Mouse (Mus musculus): Measurements from ENCODE around the gene Mtus2.

Gene Mtus2

DNA sequence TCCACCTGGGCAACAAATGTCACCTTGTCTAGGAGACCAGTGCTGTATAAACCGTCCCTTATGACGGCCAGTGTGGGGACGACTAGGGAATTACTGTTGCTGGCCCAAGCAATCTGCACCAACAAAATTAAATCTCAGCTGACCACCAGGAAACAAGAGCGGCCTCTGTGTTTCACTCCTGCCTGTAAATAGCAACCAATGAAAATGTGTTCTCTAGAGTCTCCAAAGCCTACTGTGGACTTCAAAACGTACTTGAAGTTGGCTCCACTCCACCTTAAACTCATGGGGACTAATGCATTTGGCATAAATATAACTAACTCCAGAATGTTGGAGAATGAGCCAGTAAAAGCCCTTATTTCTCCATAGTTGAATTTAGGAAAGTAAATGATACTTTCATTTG lies 387.3 kb downstream of the Mtus2 start:
- DNase-seq (ENCODE audit: low spot score in 2 of 2) = no peak

GRCm38 (mm10) chr5:148346543-148346942 lies 389.4 kb downstream of the Mtus2 start:
- DNase-seq (ENCODE audit: low spot score in 2 of 2) = no peak

DNA sequence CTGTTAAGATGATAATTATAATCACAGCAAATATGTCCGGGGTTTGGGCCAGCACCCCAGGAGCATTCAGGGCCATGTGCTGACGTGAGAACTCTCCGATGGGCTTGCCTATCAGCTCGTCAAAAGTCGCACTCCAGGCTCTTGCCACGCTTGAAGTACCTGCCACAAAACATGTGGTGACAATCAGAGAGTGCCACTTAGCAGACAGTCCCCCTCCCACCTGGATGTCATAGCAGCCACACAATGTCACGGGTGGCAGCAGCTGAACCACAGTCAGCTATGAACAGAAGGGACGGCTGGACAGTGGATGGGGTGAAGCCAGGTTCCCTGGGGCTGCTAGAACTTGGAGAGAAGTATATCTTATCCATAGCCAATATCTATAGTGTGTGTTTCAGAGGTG lies 391.0 kb downstream of the Mtus2 start:
- no peak for DNase-seq (ENCODE audit: low spot score in 2 of 2)

DNA sequence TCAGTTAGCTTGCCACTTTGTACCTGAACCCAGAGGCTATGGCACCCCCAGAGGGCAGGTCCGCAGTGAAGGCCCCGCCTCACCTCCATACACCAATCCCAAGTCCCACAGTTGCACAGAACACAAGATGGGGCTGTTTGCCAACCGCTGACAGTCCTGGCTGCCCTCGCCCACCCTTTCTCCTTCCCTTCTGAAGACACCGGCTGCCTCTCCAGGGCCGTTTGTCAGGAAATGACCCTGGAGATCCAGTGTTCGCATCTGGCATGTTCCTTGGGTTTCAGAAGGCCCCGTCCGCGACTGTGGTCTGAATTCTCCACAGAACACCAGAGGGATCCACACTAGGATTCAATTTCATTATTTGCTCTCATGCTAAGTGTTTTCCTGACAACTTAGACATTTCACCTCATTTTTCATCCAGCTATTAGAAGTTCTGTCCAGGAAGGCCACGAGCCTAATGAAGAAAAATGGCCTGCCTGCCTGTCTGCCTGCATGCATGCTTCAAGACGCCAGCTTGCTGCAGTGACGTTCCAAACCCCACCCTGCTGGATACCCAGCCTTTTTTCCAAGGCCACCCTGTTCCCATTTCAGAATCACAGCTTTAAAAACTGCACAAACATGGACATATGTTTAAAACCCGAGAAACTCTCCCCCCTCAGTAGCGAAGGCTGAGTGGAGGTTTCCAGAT lies 392.3 kb downstream of the Mtus2 start:
- no peak for DNase-seq (ENCODE audit: low spot score in 2 of 2)

GRCm38 (mm10) chr5:148353429-148353828 lies 396.3 kb downstream of the Mtus2 start:
- DNase-seq (ENCODE audit: low spot score in 2 of 2) = no peak

DNA sequence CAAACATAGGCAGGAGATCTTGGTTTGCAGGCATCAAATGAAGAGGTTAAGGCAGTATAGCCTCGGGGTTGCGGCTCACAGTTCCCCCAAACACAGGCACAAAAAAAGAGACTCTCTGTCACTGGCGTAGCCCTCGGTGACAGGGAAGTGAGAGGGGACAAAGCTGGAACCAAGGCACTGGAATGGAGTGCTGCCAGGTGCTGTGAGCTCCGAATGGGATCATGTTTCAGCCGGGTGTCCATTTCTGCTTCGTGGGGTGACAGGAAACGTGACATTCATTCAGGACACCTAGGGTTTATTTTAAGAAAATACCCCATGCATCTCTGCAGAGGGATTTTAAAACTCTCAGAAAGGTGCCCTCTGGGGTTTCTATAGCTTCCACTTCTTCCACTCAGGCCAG lies 397.4 kb downstream of the Mtus2 start:
- DNase-seq (ENCODE audit: low spot score in 2 of 2) = no peak

- DNase-seq (ENCODE audit: low spot score in 2 of 2) = no peak
Observed at GRCm38 (mm10) chr5:148355822-148356221, 398.7 kb downstream of the Mtus2 start.

DNA sequence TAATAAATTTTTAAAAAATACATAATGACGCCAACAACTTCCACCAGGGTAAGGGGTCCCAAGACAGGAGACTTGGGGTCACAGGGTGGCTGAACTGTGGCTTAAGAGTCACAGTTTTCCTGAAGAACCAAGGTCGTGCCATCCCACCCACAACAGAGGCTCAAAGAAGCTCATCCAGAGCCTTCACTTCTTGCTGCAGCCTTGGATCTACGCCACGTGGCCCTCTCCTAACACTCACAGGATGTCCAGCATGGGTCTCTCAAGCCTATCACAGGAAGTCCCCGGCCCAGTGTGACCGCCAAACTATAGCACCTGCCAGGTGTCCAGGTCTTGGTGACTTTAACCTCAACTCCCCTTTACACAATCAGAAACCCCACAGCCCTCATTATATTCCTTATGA lies 400.0 kb downstream of the Mtus2 start:
- DNase-seq (ENCODE audit: low spot score in 2 of 2) = no peak

DNA sequence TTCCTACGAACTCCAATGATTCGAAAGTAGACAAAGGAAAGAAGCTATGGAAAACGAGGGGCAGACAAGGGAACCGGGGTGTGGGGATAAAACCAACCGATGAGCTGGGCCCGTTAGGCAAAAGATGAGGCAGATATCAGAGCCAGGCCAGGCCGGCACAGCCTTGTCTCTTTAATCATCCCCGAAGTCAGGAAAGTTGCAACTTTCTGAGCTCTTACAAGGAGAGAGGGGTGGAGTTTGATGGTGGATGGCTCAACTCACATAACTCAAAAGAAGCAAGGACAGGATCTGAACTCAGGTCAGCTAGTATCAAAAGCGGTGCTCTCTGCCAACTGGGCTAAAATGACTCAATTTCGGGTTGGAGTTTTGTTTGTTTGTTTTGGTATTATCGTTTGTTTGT lies 402.0 kb downstream of the Mtus2 start:
- no peak for DNase-seq (ENCODE audit: low spot score in 2 of 2)

DNA sequence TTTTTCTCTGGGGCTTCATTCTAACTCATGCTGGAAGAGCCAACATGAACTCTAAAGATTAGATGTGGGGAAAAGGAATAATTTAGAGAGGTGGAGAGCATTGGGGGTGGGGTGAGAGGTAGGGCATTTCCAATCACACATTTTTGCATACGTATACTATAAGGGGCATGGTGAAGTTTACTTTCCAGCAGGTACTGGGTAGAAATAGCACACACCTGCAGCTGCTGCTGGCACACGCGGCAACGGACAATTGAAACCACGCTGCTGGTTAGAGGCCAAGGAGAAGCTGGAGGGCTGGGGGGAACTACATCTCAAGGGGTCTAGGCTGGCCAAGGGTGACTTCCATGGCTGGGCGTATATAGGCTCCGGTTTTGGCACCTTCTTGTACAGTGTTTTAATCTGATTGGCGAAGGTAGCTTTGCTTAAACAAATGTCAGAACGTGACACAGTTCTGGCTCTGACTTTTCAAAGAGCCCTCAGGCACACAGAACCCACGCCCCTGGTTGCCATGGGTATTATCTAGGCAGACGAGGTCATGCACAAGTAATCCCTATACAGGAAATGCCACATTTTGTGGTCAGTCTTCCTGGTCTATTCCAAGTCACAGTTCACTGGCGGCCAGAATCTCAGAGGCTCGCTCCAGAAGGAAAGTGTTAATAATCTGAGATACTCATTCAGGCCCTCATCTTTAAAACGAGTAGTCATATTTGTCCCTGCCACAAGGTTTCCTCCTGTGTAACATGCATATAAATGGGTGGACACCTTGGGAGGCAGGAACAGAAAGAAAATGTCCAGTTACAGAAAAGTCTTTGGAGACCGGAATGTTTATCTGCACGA lies 404.0 kb downstream of the Mtus2 start:
- DNase-seq (ENCODE audit: low spot score in 2 of 2) = no peak

- DNase-seq (ENCODE audit: low spot score in 2 of 2) = no peak
Observed at GRCm38 (mm10) chr5:148361759-148362010, 404.6 kb downstream of the Mtus2 start.

DNA sequence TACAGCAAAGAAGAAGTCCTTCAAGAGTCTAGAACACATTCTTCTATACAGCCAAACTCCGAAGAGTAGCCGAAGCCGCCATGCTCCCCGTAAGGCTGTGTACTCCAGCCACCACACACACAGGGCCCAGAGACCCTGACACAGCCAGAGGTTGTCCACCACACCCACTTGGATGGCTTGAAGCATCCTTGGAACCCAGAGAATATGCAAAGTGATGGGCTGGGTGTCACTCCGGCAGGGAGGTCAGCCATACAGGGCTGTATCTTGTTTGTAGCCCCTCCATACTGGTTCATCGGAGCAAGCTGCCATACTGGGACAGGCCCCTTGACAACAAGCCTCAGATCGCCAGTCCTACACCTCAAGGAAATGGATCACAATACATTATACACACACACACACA lies 405.2 kb downstream of the Mtus2 start:
- no peak for DNase-seq (ENCODE audit: low spot score in 2 of 2)

- no peak for DNase-seq (ENCODE audit: low spot score in 2 of 2)
Observed at GRCm38 (mm10) chr5:148363441-148364113, 406.5 kb downstream of the Mtus2 start.

Data from frontal cortex, postnatal 14 days (tissue).